Mouse (Mus musculus) v-Abl transformed pro-B cells (cell line): ENCODE data around the gene Npvf.

ENCODE experiments used
- in situ Hi-C, 2 experiments: fragments of 400-800 bp; cut with MboI; formaldehyde crosslinking; loops; one replicate each; pipeline ENCODE4 v1.15.1; 2025; ENCODE audit not compliant: unreplicated experiment in 2 of 2

The Npvf gene

DNA sequence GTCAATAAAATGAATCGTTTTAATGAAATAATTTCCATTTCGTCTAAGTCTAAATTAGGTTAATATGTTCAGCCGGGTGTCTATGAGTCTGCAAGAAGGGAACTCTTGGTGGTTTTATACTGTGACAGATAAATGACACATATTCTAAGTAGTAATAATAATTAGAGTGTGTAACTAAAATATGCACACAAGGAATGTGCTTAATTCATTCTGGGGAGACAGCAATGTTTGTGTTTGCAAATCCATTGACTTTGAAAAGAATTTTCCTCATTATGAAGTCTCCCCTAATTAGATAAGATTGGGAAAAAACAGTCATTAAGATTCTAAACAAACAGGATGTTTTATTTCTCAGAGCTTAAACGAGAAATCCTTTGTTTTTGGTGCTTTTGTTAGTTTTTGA lies at the start of gene Npvf:
Gene Npvf (minus strand): TSS at position 84 of the 400 bp plus-strand sequence.
- in situ Hi-C loops, result loop anchor here in 1 of 2 experiments (25.0 kb wide), 1 partner anchor 1583 kb away; the partner anchor contains the start of genes Hoxa10, Hoxa11 and Hoxa9

DNA sequence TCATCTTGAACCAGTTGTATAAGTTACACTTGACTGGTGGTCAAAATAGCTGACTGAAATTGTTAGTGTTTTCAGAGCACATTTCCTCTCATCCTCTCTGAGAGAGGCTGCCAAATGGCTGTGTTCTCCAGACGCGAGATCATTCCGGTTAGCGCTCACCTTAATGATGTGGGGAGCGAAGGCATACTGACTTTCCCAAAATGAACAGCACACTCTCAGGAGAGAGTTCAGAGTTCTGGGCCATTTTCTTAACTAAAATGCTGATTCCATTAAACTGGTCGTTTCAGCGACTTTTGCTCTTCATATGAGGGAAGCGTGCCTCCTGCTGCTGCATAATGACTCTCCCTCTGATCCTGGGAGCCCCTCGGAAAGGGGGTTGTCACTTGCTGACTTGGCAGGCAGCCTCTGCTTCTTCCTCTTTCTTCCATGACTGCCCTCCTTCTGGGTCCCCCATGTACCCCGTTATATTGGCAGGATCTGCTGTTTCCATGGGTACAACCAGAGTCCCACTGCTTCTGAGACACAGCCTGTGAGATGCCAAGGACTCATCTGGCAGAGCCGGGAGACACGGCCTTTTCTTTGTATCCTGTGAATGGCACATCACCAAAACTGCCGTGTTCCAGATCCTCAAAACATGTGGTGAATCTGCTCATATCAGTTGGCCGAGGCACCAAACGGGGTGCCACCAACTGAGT lies 35.0 kb upstream of the Npvf start:
- in situ Hi-C loops, result loop anchor here (25.0 kb wide), 1 partner anchor 873 kb away; no protein-coding TSS in a partner anchor

DNA sequence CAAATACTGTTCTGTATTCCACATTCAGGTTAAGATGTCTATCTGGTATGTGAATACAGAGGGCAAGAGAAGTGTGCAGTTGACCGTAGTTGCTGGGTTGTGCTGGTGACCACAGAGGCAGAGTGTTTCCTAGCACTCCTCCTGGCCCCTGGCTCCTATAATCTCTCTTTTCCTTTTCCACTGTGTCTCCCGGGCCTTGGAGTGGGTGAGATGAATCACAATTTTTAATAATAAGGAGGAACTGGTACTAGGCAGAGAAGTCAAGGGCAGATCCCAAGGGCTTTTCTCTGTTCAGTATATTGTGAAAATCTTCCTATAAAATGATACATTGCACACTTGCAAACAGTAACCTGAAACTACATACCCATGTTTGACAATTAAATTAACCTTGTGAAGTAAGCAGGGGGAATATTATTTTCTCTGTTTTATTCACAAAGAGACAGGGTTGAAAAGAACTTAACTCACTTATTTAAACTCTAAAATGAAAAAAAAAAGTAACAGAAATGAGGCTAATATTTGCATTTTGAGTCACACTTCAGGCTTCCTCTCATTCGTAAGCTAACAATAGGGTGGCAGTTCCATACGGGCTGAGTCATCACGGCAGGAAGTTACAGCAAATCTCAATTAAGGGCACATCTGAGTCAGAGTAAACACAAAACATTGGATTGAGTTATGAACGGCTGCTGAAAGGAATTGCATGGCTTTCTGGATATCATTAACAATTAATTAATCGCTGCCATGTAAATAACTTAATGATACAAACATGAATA lies 30.6 kb upstream of the Npvf start:
- in situ Hi-C loops, result loop anchor here (25.0 kb wide), 1 partner anchor 877 kb away; no protein-coding TSS in a partner anchor

DNA sequence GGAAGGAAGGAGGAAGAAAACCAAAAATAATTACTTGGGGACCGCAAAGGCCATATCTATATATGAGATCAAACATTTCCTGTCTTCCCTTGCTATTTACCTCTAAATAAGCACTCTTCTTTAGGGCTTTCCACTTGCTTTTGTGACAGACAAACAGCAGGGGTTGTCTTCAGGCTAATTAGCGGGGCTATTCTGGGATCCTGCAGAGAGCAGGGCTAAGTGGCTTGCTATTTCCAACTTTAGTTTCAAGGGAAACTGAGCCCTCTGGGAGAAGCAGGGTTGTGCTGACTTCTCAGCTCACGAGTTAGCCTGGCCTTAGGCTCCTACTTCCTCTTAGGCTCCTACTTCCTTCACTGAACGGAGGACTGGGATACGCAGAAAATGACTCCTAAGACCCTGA lies 27.3 kb upstream of the Npvf start:
- in situ Hi-C loops, result loop anchor here (25.0 kb wide), 1 partner anchor 881 kb away; no protein-coding TSS in a partner anchor

DNA sequence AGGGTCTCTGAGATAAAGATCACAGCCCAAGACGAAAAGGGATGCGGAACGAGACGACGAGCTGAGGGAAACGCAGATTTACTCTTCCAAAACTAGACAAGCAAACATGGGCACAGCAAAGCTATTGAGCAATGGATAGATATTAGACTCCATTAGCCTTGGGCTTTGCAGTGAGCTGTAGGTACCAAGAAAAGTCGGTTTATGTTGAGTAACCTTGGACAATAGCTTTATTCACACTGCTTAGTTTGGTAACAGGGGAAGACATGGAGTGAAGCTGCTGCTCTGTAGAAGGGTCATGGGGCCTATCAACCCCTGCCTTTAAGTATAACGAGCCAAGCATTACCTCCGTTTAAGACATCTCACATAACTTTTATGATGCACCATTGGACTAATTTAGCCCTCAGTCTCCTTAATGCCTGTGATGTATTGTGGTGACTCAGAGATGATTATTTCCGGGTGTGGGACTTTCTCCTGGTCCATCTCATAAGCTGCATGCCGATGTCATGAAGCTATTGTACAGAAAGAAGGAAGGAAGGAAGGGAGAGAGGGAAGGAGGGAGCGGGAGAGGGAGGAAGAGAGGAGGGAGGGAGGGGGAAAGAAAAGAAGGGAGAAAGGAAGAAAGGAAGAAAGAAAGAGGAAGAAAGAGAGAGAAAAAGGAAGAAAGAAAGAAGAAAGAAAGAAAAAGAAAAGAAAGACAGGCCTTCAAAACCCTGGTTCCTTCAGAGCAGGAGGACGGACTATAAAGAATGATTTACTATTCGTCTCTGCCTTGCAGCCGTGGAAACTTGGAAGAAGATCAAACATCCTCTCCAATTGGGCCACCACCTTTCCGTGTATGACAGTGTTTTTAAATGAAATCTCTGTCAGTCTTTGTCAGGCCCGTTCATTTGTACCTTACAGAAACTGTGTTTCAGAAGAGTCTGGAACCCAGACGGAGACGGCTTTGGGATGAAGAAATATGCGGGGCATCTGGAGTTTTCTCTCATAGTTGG lies 26.3 kb upstream of the Npvf start:
- in situ Hi-C loops, result loop anchor here (25.0 kb wide), 1 partner anchor 882 kb away; no protein-coding TSS in a partner anchor

DNA sequence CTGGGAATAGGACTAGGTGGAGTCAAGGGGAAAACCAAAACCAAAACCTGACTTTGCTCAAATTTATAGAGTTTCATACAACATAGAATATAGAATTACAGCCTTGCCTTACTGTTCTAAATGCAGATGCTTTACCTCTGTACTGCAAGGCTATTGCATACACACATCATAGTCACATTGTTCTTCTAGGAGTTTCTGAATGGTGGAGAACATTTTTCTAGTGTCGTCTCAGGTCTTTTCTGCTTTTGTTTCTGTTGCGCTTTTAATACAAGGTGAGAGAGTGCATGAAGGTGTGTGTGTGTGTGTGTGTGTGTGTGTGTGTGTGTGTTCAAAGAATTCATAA lies 25.2 kb upstream of the Npvf start:
- in situ Hi-C loops, result loop anchor here (5.0 to 25.0 kb wide), 8 partner anchors 118 to 883 kb away; no protein-coding TSS in a partner anchor

DNA sequence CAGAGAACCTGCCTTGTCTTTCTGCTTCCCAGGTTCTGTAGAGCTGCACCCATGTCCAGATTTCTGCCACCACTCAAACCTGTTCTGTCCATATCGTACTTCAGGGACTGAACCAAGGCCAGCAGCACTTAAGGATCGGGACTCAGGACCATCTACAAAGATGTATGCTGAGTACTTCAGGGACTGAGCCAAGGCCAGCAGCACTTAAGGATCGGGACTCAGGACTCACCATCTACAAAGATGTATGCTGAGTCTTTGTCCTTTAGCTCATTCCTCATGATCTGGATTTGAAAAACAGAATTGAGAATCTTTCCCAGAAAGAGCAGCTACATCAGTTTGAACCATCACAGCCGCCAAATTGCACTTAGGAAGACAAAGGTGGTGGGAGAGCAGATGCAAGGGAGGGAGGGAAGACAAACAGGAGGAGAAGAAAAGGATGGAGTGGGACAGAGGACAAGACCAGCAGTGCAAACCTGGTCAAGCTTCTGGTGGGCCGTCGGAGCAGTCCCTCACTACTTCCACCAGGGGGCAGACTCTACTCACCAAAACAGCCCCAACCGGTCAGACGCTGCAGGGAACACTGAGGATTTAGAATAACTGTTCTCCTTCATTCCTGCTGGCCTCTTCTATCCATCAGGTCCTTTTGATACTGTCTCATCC lies 24.7 kb upstream of the Npvf start:
- in situ Hi-C loops, result loop anchor here (5.0 to 25.0 kb wide), 8 partner anchors 118 to 883 kb away; no protein-coding TSS in a partner anchor

DNA sequence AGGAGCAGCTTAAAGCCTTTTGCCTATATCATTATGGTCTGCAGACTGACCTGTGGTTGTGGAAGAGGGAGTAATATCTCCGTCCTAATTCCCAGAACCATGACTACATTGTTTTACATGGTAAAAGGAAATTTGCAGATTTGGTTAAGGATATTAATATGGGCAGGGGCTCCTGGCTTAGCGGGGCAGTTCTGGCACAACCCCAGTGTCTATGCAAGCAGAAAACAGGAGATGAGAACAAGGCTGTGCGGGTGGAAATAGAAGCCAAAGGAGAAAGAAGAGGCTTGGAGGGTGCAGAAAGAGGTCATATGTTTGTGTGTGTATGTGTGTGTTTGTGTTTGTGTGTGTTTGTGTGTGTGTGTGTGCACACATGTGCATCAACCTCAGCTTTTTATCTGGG lies 17.0 kb upstream of the Npvf start:
- in situ Hi-C loops, result loop anchor here in 1 of 2 experiments (10.0 to 25.0 kb wide), 3 partner anchors 164 to 1566 kb away; partner anchors contain the start of genes Hoxa10, Hoxa11 and Hoxa9

DNA sequence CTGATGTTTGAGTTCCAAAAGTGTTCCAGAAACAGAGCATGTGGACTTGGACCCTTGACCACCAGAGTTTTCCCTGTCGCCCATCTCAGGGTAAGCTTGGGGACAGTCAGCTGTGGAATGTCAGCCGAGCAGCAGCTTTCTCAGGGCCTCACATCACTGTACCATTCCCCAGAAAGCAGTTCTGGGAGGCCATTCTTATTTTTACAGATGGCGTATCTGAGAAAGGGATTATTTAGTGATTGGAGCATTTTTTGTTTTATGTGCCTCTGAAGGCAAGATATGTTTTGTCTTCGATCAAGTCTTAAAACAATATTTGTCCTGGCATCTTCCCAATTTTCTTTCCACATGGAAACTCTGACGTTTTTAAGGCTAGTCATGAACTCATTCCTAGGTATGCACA lies 12.7 kb upstream of the Npvf start:
- in situ Hi-C loops, result loop anchor here in 1 of 2 experiments (25.0 kb wide), 1 partner anchor 1570 kb away; the partner anchor contains the start of genes Hoxa10, Hoxa11 and Hoxa9

DNA sequence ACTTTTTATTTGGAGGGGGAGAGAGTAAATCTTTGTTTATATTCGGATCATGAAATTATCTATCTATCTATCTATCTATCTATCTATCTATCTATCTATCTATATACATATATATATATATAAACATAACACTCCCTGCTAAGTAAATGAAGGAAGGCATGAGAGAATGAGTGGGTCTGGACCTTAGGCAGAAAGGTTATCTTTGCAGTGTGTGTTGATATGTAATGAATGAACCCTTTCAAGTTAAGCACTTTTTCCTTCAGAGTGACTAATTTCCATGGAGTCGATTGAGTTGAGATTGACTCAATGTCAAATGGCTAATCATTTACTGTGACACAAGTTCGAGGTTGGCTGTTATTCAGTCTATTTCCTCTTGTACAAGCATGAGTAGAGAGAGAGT lies 10.8 kb upstream of the Npvf start:
- in situ Hi-C loops, result loop anchor here in 1 of 2 experiments (25.0 kb wide), 1 partner anchor 1572 kb away; the partner anchor contains the start of genes Hoxa10, Hoxa11 and Hoxa9

DNA sequence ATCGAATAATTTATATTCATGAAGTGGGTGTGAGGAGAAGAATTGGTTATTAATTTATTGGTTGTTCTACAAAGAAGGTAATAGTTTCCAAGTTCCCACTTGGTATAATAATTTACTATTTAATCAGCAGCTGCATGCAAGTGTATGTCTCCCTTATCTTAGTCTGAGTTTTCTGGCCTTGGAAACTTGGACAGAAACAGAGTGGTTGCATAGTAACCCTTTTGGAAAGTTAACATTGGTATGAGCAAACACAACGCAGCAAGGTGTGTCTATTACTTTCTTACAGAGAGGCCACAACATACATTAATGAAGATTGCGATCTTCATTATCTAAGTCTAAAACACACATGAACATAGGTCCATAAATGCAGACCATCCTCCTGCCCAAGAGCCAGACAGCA lies 10.0 kb upstream of the Npvf start:
- in situ Hi-C loops, result loop anchor here in 1 of 2 experiments (25.0 kb wide), 1 partner anchor 1573 kb away; the partner anchor contains the start of genes Hoxa10, Hoxa11 and Hoxa9

DNA sequence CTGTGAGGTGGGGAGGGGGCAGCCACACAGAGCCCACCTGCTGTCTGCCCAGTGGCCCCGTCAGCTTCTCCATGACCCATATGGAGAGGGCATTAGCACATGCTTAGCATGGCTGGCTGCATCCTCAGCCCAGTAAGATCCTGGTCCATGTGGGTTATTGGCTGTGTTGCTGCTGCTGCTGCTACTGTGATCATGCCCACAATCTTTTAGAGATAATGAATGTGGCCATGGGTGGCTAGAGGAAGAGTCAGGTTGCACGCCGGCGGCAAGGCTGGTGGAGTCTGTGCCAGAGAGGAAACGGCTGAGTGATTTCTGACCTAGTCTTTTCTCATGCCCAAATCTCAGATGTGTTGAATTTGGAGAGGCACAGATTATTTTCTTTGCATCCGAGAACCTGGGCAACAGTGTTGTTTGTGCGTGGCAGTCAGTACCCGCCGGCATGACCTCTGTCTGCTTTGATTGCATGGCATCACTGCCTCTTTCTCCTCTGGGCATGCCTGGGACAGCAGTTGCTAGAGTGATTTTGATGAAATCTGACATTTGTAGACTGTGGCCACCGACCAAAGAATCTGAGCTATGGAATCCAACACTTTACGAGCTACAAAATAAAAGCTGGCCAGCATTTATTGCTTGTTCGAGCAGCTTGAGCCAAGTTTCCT lies 8.8 kb upstream of the Npvf start:
- in situ Hi-C loops, result loop anchor here in 1 of 2 experiments (25.0 kb wide), 1 partner anchor 1574 kb away; the partner anchor contains the start of genes Hoxa10, Hoxa11 and Hoxa9

DNA sequence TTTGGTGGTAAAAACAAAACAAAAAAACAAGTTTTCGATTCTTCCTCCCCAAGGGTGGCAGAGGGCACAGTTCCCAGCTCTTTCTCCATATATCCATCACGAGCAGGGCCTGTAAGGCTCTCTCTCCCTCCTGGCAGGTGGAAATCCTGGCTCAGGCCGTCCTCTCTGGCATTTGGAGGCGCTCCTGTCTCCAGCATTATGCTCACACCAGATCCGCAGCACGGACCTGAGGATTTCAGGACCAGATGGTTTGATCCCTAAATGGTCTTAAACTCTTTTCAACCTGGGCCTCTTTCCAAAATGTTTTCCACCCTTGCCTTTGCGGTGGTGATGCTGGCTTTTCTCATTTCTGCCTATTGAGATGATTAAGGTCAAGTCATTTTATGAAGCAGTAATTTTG lies 7.5 kb upstream of the Npvf start:
- in situ Hi-C loops, result loop anchor here in 1 of 2 experiments (25.0 kb wide), 1 partner anchor 1576 kb away; the partner anchor contains the start of genes Hoxa10, Hoxa11 and Hoxa9

DNA sequence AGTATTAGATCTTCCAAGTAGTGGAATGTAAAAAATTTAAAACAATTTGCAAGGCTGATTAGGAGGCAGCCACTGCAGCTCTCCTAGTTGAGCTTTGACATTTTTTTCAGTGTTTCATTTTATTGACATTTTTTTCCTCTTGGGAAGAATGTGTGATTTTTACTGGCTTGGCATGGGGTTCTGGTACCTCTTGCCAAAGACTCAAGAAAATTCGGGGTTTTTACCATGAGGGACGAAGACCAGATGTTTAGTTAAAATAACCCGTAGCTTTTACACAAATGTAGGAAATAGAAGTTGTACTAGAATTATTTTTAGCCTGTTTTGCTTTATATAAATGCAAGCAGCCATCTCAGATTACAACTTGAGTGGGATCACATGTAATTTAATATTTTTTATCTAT lies 4.2 kb upstream of the Npvf start:
- in situ Hi-C loops, result loop anchor here in 1 of 2 experiments (25.0 kb wide), 1 partner anchor 1579 kb away; the partner anchor contains the start of genes Hoxa10, Hoxa11 and Hoxa9

DNA sequence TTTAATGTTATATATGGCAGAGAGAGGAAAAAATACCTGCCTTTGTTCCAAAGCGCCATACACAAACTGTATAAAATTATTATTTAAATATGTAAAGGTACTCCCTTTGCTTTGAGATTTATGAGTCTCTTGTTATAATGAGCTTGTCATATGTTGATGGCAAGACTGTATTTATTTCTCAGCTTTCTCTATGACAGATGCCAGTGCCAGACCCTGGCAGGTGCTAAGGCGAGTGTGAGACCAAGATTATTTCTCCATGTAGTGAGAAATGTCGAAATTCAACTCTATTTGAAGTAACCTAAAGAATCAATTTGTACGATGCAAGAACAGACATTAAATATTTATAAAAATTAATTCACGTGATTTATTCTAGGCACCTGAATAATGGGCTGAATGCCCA lies 3.8 kb upstream of the Npvf start:
- in situ Hi-C loops, result loop anchor here in 1 of 2 experiments (25.0 kb wide), 1 partner anchor 1579 kb away; the partner anchor contains the start of genes Hoxa10, Hoxa11 and Hoxa9

DNA sequence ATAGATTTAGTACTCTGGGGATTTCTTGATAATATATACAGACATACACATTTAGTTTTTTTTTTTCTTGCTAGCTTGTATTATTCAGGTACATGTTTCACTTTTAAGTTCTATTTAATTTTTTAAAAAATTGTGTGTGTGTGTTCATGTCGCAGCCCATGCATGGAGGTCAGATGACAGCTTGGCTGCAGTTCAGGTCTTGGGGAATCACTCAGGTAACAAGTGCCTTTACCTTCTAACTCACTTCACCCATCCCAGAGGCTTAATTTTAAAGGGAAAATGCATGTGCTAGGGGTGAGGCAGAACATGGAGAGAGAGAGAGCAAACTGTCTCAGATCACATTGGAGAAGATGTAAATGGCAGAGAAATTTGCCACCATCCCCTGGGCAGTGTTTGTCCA lies 2.2 kb upstream of the Npvf start:
- in situ Hi-C loops, result loop anchor here in 1 of 2 experiments (25.0 kb wide), 1 partner anchor 1581 kb away; the partner anchor contains the start of genes Hoxa10, Hoxa11 and Hoxa9

DNA sequence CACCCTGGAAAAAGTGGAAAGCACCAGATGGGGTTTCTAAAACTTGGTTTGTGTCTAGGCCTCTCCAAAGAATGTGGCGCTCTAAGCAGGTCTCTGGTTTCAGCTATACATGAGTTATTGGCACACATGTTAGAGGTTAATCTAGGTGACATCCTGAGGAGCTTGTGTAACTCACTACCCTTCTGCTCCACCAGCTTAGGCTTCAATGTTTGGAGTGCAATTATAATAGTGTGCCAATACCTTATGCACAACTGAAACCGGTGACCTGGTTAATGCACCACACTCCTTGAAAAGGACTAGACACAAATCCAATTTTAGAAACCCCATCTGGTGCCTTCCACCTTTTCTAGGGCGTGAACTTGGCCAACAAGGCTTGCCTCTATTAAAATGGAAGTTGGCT lies 1.7 kb upstream of the Npvf start:
- in situ Hi-C loops, result loop anchor here in 1 of 2 experiments (25.0 kb wide), 1 partner anchor 1581 kb away; the partner anchor contains the start of genes Hoxa10, Hoxa11 and Hoxa9

DNA sequence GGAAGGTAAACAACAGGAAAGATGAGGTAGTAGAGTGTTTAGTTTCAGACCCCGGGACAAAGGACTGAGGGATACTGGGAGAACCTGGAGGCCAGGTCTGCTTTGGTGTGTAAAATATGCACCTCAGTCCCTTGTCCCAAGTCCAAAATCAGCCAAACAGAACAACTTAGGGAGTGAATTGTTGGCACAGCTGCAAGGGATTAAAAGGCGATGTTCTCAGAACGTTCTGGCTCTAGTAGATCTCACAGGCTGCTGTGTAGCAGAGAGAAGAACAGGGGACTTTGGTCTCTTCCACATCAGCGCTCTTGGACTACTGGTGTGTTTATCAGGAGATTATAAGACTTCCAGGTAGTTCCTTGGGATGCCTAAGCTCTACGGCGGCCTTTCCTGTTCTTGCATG lies 6.6 kb downstream of the Npvf start:
- in situ Hi-C loops, result no loop called here
